Mouse (Mus musculus): ENCODE results near the gene Cadps2. TPM values are rescaled to one million over a fixed set of nuclear protein-coding genes. Genes with fewer than 3 reads are reported as not detected.

Cadps2 gene
- polyA plus RNA-seq, 1 experiment: 0.80 TPM

GRCm38 (mm10) chr6:23376327-23376726 lies 462.9 kb downstream of the Cadps2 start:
- 88% methylated on average over 7 of the region's 7 CpGs for WGBS
- Histone ChIP-seq H3K27ac (ENCODE audit: control insufficient read depth, insufficient read depth, low read depth, low read length, poor library complexity) (no peak overlapping the region), H3K4me1 (ENCODE audit: control insufficient read depth, insufficient read depth, low read length) (no peaks in the 10 kb centered on the region), H3K4me3 (replicated peaks; ENCODE audit: control insufficient read depth, low read depth, low read length) (no peak overlapping the region)
- TF ChIP-seq POLR2A (IDR thresholded peaks at IDR 0.05; ENCODE audit: borderline replicate concordance, control insufficient read depth, low read depth, low read length) (no peak), CTCF (IDR thresholded peaks at IDR 0.05; ENCODE audit: control insufficient read depth, insufficient read depth, low read length) (no peak)

- WGBS: 80% methylated on average over 8 of the region's 8 CpGs
These were observed 477.3 kb downstream of the Cadps2 start for GRCm38 (mm10) chr6:23361842-23362451.

GRCm38 (mm10) chr6:23360596-23360995 lies 478.6 kb downstream of the Cadps2 start:
- H3K27ac ChIP-seq (ENCODE audit: control insufficient read depth, insufficient read depth, low read depth, low read length, poor library complexity): no peak overlapping the region
- H3K4me1 ChIP-seq (ENCODE audit: control insufficient read depth, insufficient read depth, low read length): no peaks in the 10 kb centered on the region
- 70% methylated on average over 2 of the region's 2 CpGs for WGBS
- no peak for TF ChIP-seq POLR2A (IDR thresholded peaks at IDR 0.05; ENCODE audit: borderline replicate concordance, control insufficient read depth, low read depth, low read length)
- no peak for TF ChIP-seq CTCF (IDR thresholded peaks at IDR 0.05; ENCODE audit: control insufficient read depth, insufficient read depth, low read length)
- no peak overlapping the region for H3K4me3 ChIP-seq (replicated peaks; ENCODE audit: control insufficient read depth, low read depth, low read length)

More at GRCm38 (mm10) chr6:23361842-23362451, 477.3 kb downstream of the Cadps2 start:
- Histone ChIP-seq H3K27ac (ENCODE audit: control insufficient read depth, insufficient read depth, low read depth, low read length, poor library complexity) (no peak overlapping the region), H3K4me1 (ENCODE audit: control insufficient read depth, insufficient read depth, low read length) (no peaks in the 10 kb centered on the region), H3K4me3 (replicated peaks; ENCODE audit: control insufficient read depth, low read depth, low read length) (no peak overlapping the region)
- no peak for TF ChIP-seq CTCF (IDR thresholded peaks at IDR 0.05; ENCODE audit: control insufficient read depth, insufficient read depth, low read length)
- no peak for TF ChIP-seq POLR2A (IDR thresholded peaks at IDR 0.05; ENCODE audit: borderline replicate concordance, control insufficient read depth, low read depth, low read length)

- H3K4me1 ChIP-seq (ENCODE audit: control insufficient read depth, insufficient read depth, low read length): no peaks in the 10 kb centered on the region
- H3K27ac ChIP-seq (ENCODE audit: control insufficient read depth, insufficient read depth, low read depth, low read length, poor library complexity): no peak overlapping the region
- WGBS: 49% methylated on average over 4 of the region's 4 CpGs
- no peak overlapping the region for H3K4me3 ChIP-seq (replicated peaks; ENCODE audit: control insufficient read depth, low read depth, low read length)
- TF ChIP-seq POLR2A (IDR thresholded peaks at IDR 0.05; ENCODE audit: borderline replicate concordance, control insufficient read depth, low read depth, low read length): no peak
- TF ChIP-seq CTCF (IDR thresholded peaks at IDR 0.05; ENCODE audit: control insufficient read depth, insufficient read depth, low read length): no peak
These were observed 483.1 kb downstream of the Cadps2 start for GRCm38 (mm10) chr6:23356141-23356540.

GRCm38 (mm10) chr6:23353480-23353879 lies 485.7 kb downstream of the Cadps2 start:
- no peak for TF ChIP-seq POLR2A (IDR thresholded peaks at IDR 0.05; ENCODE audit: borderline replicate concordance, control insufficient read depth, low read depth, low read length)
- TF ChIP-seq CTCF (IDR thresholded peaks at IDR 0.05; ENCODE audit: control insufficient read depth, insufficient read depth, low read length): no peak
- H3K4me1 ChIP-seq (ENCODE audit: control insufficient read depth, insufficient read depth, low read length): no peaks in the 10 kb centered on the region
- 45% methylated on average over 7 of the region's 7 CpGs for WGBS
- no peak overlapping the region for H3K4me3 ChIP-seq (replicated peaks; ENCODE audit: control insufficient read depth, low read depth, low read length)
- no peak overlapping the region for H3K27ac ChIP-seq (ENCODE audit: control insufficient read depth, insufficient read depth, low read depth, low read length, poor library complexity)

- no peaks in the 10 kb centered on the region for H3K4me1 ChIP-seq (ENCODE audit: control insufficient read depth, insufficient read depth, low read length)
- H3K4me3 ChIP-seq (replicated peaks; ENCODE audit: control insufficient read depth, low read depth, low read length): no peak overlapping the region
- H3K27ac ChIP-seq (ENCODE audit: control insufficient read depth, insufficient read depth, low read depth, low read length, poor library complexity): no peak overlapping the region
- 82% methylated on average over 7 of the region's 7 CpGs for WGBS
- TF ChIP-seq POLR2A (IDR thresholded peaks at IDR 0.05; ENCODE audit: borderline replicate concordance, control insufficient read depth, low read depth, low read length) (no peak), CTCF (IDR thresholded peaks at IDR 0.05; ENCODE audit: control insufficient read depth, insufficient read depth, low read length) (no peak)
These were observed 501.7 kb downstream of the Cadps2 start for GRCm38 (mm10) chr6:23337411-23338063.

- H3K27ac ChIP-seq (ENCODE audit: control insufficient read depth, insufficient read depth, low read depth, low read length, poor library complexity): no peak overlapping the region
- no peaks in the 10 kb centered on the region for H3K4me1 ChIP-seq (ENCODE audit: control insufficient read depth, insufficient read depth, low read length)
- H3K4me3 ChIP-seq (replicated peaks; ENCODE audit: control insufficient read depth, low read depth, low read length): no peak overlapping the region
- WGBS: 76% methylated on average over 8 of the region's 8 CpGs
- TF ChIP-seq POLR2A (IDR thresholded peaks at IDR 0.05; ENCODE audit: borderline replicate concordance, control insufficient read depth, low read depth, low read length) (no peak), CTCF (IDR thresholded peaks at IDR 0.05; ENCODE audit: control insufficient read depth, insufficient read depth, low read length) (no peak)
These were observed 524.3 kb downstream of the Cadps2 start for GRCm38 (mm10) chr6:23314945-23315344.

GRCm38 (mm10) chr6:23314291-23314690 lies 524.9 kb downstream of the Cadps2 start:
- TF ChIP-seq POLR2A (IDR thresholded peaks at IDR 0.05; ENCODE audit: borderline replicate concordance, control insufficient read depth, low read depth, low read length) (no peak), CTCF (IDR thresholded peaks at IDR 0.05; ENCODE audit: control insufficient read depth, insufficient read depth, low read length) (no peak)
- H3K4me1 ChIP-seq (ENCODE audit: control insufficient read depth, insufficient read depth, low read length): no peaks in the 10 kb centered on the region
- H3K27ac ChIP-seq (ENCODE audit: control insufficient read depth, insufficient read depth, low read depth, low read length, poor library complexity): no peak overlapping the region
- WGBS: 84% methylated on average over 5 of the region's 5 CpGs
- no peak overlapping the region for H3K4me3 ChIP-seq (replicated peaks; ENCODE audit: control insufficient read depth, low read depth, low read length)
